Mouse (Mus musculus) myocyte (in vitro differentiated cells): ENCODE measurements around the gene Bcas3. TPM values are rescaled to one million over a fixed set of nuclear protein-coding genes. Genes with fewer than 3 reads are reported as not detected.

Source experiments
- H3K27me3 ChIP-seq: one replicate; pipeline ENCODE4 v1.6.1; 2011; ENCODE audit not compliant: control insufficient read depth, insufficient read depth, insufficient read length
- H3K36me3 ChIP-seq: one replicate; pipeline ENCODE4 v1.6.1; 2011; ENCODE audit not compliant: control insufficient read depth, insufficient read depth
- H3K4me2 ChIP-seq: one replicate; pipeline ENCODE4 v1.6.1; 2011; ENCODE audit warnings: low read depth, control low read depth
- H3K4me3 ChIP-seq: one replicate; pipeline ENCODE4 v1.5.1; 2011; ENCODE audit warnings: mild to moderate bottlenecking, control low read depth, moderate library complexity
- H3K79me2 ChIP-seq: one replicate; pipeline ENCODE4 v1.6.1; 2011; ENCODE audit not compliant: control insufficient read depth, insufficient read depth
- H3ac ChIP-seq: one replicate; pipeline ENCODE4 v1.6.1; 2011; ENCODE audit not compliant: control insufficient read depth, insufficient read length
- CEBPB ChIP-seq: IDR thresholded peaks from 2 replicates; pipeline ENCODE4 v1.6.1; 2011; ENCODE audit warnings: mild to moderate bottlenecking, moderate library complexity; ENCODE audit not compliant: poor library complexity, insufficient read depth, severe bottlenecking
- E2F4 ChIP-seq: IDR thresholded peaks from one replicate; pipeline ENCODE4 v1.6.1; 2011; ENCODE audit warnings: mild to moderate bottlenecking, control low read depth, moderate library complexity; ENCODE audit not compliant: insufficient read depth
- MAX ChIP-seq: IDR thresholded peaks from one replicate; pipeline ENCODE4 v1.6.1; 2011; ENCODE audit warnings: low read depth, mild to moderate bottlenecking, control low read depth
- MYOD1 ChIP-seq, 3 experiments: IDR thresholded peaks; one replicate each; pipeline ENCODE4 v1.6.1; 2011; ENCODE audit warnings: control low read depth in 2 of 3, low read depth in 2 of 3, mild to moderate bottlenecking in 2 of 3, moderate library complexity in 1 of 3; ENCODE audit not compliant: insufficient read length in 2 of 3, control insufficient read depth in 1 of 3
- MYOG ChIP-seq, 3 experiments: IDR thresholded peaks; one replicate each; pipeline ENCODE4 v1.6.1; 2011; ENCODE audit warnings: control low read depth in 2 of 3, low read depth in 2 of 3, mild to moderate bottlenecking in 2 of 3; ENCODE audit not compliant: insufficient read length in 2 of 3, control insufficient read depth in 1 of 3, insufficient read depth in 1 of 3
- POLR2A ChIP-seq: IDR thresholded peaks from one replicate; pipeline ENCODE4 v1.6.1; 2011; ENCODE audit warnings: low read depth, mild to moderate bottlenecking, control low read depth, moderate library complexity; ENCODE audit not compliant: insufficient read length
- POLR2AphosphoS2 ChIP-seq: IDR thresholded peaks from one replicate; pipeline ENCODE4 v1.6.1; 2011; ENCODE audit warnings: low read depth, control low read depth; ENCODE audit not compliant: insufficient read length
- REST ChIP-seq: IDR thresholded peaks from one replicate; pipeline ENCODE4 v1.6.1; 2011; ENCODE audit warnings: mild to moderate bottlenecking, control low read depth, moderate library complexity; ENCODE audit not compliant: insufficient read depth, insufficient read length
- SRF ChIP-seq: IDR thresholded peaks from one replicate; pipeline ENCODE4 v1.6.1; 2011; ENCODE audit warnings: low read depth; ENCODE audit not compliant: control insufficient read depth, insufficient read length
- TCF12 ChIP-seq: IDR thresholded peaks from one replicate; pipeline ENCODE4 v1.6.1; 2011; ENCODE audit warnings: mild to moderate bottlenecking, control low read depth; ENCODE audit not compliant: poor library complexity, insufficient read depth, severe bottlenecking
- TCF3 ChIP-seq: IDR thresholded peaks from one replicate; pipeline ENCODE4 v1.6.1; 2011; ENCODE audit warnings: low read depth, control low read depth; ENCODE audit not compliant: insufficient read length
- USF1 ChIP-seq: IDR thresholded peaks from one replicate; pipeline ENCODE4 v1.6.1; 2011; ENCODE audit warnings: low read depth, mild to moderate bottlenecking, control low read depth, moderate library complexity
- polyA plus RNA-seq: library from polyadenylated mRNA; unstranded; fragments of >200 nt; fragmentation: generic; extraction: Trizol; gene quantifications from one replicate; pipeline ENCODE4 v1.2.1, GENCODE M21; 2012; ENCODE audit warnings: missing spikeins

Bcas3 gene
- polyA plus RNA-seq, 1 experiment, result 30.1 TPM

DNA sequence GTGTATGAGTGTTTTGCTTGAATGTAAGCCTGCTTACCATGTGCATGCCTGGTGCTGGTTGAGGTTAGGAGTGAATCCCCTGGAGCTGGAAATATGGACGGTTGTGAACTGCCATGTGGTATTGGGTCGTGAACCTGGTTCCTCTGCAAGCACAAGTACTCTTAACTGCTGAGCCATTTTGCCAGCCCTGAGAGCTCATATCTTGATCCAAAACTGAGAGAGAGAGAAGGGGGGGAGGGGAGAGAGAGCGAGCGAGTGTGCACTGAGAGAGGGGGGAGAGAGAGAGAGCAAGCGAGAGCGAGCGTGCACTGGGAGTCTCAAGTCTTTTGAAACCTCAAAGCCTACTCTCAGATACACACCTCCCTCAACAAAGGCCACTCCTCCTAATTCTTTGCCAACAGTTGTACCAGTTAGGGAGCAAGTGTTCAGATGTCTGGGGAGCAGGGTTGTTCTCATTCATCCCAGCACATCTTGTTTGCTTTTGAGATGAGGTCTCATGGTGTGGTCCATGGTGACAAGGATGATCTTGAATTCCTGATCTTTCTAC lies 12.8 kb upstream of the Bcas3 start:
- H3ac ChIP-seq, result no peak overlapping the region
- H3K79me2 ChIP-seq, result no peaks in the 10 kb centered on the region
- no peak overlapping the region for H3K4me2 ChIP-seq
- H3K36me3 ChIP-seq, result peaks cover 15% of the 10 kb centered on the region
- no peaks in the 10 kb centered on the region for H3K27me3 ChIP-seq
- TF ChIP-seq TCF3 (no peak), MAX (no peak), REST (no peak), POLR2A (no peak), MYOG (IDR thresholded peaks at IDR 0.05; ENCODE audit: control insufficient read depth in 1 of 3, insufficient read depth in 1 of 3, insufficient read length in 2 of 3, low read depth in 2 of 3) (no peak), E2F4 (no peak), CEBPB (no peak), MYOD1 (IDR thresholded peaks at IDR 0.05; ENCODE audit: control insufficient read depth in 1 of 3, insufficient read length in 2 of 3, low read depth in 2 of 3) (no peak), TCF12 (no peak), SRF (no peak), USF1 (no peak), POLR2AphosphoS2 (no peak)
- H3K4me3 ChIP-seq, result no peak overlapping the region

DNA sequence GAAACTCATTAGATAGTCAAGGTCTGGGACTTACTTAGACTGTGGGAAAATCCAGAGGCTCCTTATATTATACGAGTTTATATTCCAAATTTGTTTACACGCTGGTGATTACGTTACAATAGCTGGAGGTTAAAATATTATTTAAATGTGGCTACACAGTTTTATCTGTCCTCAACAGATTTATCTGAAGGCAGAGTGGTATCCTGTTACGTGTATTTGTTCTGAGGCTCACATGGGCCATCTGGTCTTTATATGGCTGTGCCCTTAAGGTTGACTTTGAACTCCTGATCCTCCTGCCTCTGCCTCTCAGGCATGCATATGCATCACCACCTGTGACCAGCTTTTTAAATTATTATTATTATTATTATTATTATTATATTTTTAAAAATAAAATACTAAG lies 852 bp downstream of the Bcas3 start:
- Histone ChIP-seq H3K4me3 (peak overlapping the region; percentile 65), H3ac (peak overlapping the region; percentile 6), H3K4me2 (peak overlapping the region; percentile 89), H3K27me3 (no peaks in the 10 kb centered on the region), H3K36me3 (peaks cover under 1% of the 10 kb centered on the region), H3K79me2 (no peaks in the 10 kb centered on the region)
- TF ChIP-seq POLR2AphosphoS2, result no peak
- TF ChIP-seq MAX, result no peak
- no peak for TF ChIP-seq MYOD1 (IDR thresholded peaks at IDR 0.05; ENCODE audit: control insufficient read depth in 1 of 3, insufficient read length in 2 of 3, low read depth in 2 of 3)
- no peak for TF ChIP-seq POLR2A
- no peak for TF ChIP-seq REST
- TF ChIP-seq SRF, result no peak
- TF ChIP-seq TCF3, result no peak
- no peak for TF ChIP-seq CEBPB
- no peak for TF ChIP-seq MYOG (IDR thresholded peaks at IDR 0.05; ENCODE audit: control insufficient read depth in 1 of 3, insufficient read depth in 1 of 3, insufficient read length in 2 of 3, low read depth in 2 of 3)
- no peak for TF ChIP-seq TCF12
- TF ChIP-seq E2F4, result no peak
- no peak for TF ChIP-seq USF1

DNA sequence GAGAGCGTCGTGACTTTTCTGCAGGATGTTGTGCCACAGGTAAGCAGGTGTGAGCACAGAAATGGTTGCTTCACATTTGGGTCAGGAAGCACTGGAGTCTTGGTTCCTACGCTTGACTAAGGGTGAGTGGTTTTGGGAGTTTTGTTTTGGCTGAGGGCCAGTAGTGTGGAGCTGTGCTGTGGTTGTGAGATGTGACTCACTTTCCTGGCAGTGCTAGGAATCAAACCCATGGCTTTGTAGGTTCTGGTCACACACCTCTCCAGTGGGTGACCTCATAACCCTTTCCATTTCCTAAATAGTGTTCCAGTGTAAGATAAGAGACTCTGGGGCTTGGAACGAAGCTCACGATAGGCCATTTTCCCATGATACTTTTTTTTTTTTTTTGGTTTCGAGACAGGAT lies 6.7 kb downstream of the Bcas3 start:
- Histone ChIP-seq H3K4me3 (no peak overlapping the region), H3ac (no peak overlapping the region), H3K27me3 (no peaks in the 10 kb centered on the region), H3K36me3 (peaks cover 8% of the 10 kb centered on the region), H3K79me2 (no peaks in the 10 kb centered on the region), H3K4me2 (no peak overlapping the region)
- TF ChIP-seq TCF12 (no peak), TCF3 (no peak), USF1 (no peak)

DNA sequence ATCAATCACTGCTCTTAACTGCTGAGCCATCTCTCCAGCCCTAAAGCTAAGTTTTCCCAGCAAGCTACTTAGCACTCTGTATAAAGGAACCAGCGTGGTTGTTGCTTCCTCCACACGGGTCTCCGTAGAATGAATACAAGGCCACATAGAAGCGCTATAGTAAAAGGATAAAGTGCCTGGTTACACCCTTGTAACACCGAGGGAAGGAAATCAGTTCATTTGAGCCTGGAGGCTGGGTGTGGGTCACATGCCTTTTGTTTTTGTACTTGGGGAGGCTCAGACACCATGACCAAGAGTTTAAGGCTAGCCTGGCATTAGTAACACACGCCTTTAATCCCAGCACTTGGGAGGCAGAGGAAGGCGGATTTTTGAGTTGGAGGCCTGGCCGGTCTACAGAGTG lies 8.7 kb downstream of the Bcas3 start:
- Histone ChIP-seq H3ac (no peak overlapping the region), H3K27me3 (no peaks in the 10 kb centered on the region), H3K4me3 (no peak overlapping the region), H3K4me2 (no peak overlapping the region), H3K79me2 (no peaks in the 10 kb centered on the region), H3K36me3 (peaks cover 8% of the 10 kb centered on the region)
- TF ChIP-seq TCF12, result no peak
- no peak for TF ChIP-seq CEBPB
- TF ChIP-seq REST, result no peak
- TF ChIP-seq POLR2A, result no peak
- no peak for TF ChIP-seq SRF
- TF ChIP-seq MYOG (IDR thresholded peaks at IDR 0.05; ENCODE audit: control insufficient read depth in 1 of 3, insufficient read depth in 1 of 3, insufficient read length in 2 of 3, low read depth in 2 of 3), result no peak

DNA sequence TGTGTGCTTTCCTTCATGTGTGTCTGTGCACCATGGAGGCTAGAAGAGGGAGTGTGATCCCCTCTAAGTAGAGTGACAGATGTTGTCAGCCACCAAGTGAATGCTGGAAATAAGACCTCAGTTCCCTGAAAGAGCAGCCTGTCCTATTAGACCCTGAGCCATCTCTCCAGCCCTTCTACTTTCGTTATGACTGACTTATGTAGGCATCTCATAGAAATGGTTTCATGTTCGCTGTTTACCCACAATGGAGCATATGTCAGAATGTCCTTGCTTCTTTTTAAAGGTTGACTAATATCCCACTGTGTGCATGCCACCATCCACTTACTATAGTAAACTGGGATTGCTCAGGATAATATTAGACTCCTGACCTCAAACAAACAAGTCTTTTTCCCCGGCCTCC lies 13.2 kb downstream of the Bcas3 start:
- TF ChIP-seq MYOG (IDR thresholded peaks at IDR 0.05; ENCODE audit: control insufficient read depth in 1 of 3, insufficient read depth in 1 of 3, insufficient read length in 2 of 3, low read depth in 2 of 3) (no peak), TCF12 (no peak), SRF (no peak), E2F4 (no peak), REST (no peak), MAX (no peak), MYOD1 (IDR thresholded peaks at IDR 0.05; ENCODE audit: control insufficient read depth in 1 of 3, insufficient read length in 2 of 3, low read depth in 2 of 3) (no peak), POLR2AphosphoS2 (no peak), TCF3 (no peak), CEBPB (no peak), POLR2A (no peak), USF1 (no peak)
- H3K36me3 ChIP-seq, result peaks cover 4% of the 10 kb centered on the region

More for the DNA sequence above, 13.2 kb downstream of the Bcas3 start:
- no peak overlapping the region for H3K4me2 ChIP-seq
- no peak overlapping the region for H3ac ChIP-seq
- H3K4me3 ChIP-seq, result no peak overlapping the region
- no peaks in the 10 kb centered on the region for H3K79me2 ChIP-seq
- no peaks in the 10 kb centered on the region for H3K27me3 ChIP-seq
